Mouse (Mus musculus): ENCODE measurements around the gene B4galt3.

GRCm38 (mm10) chr1:171320151-171320550 lies 50.0 kb downstream of the B4galt3 start:
- no peak for TF ChIP-seq CTCF (IDR thresholded peaks at IDR 0.05; ENCODE audit: low read depth, low read length)
- TF ChIP-seq POLR2A (IDR thresholded peaks at IDR 0.05; ENCODE audit: extremely low read depth, insufficient read depth, low read length), result no peak

Measured in liver, adult 2 months (tissue).